Mouse (Mus musculus): ENCODE data around the gene Ddx58.

- TF ChIP-seq CTCF (IDR thresholded peaks at IDR 0.05; ENCODE audit: extremely low read depth, insufficient read depth, low read length) (no peak), POLR2A (IDR thresholded peaks at IDR 0.05; ENCODE audit: extremely low read depth, insufficient read depth, low read length) (no peak)
Observed at GRCm38 (mm10) chr4:40243006-40243405, 3.4 kb upstream of the Ddx58 start.

Measured in cortical plate, adult 2 months (tissue).